In the genomic region with DNA sequence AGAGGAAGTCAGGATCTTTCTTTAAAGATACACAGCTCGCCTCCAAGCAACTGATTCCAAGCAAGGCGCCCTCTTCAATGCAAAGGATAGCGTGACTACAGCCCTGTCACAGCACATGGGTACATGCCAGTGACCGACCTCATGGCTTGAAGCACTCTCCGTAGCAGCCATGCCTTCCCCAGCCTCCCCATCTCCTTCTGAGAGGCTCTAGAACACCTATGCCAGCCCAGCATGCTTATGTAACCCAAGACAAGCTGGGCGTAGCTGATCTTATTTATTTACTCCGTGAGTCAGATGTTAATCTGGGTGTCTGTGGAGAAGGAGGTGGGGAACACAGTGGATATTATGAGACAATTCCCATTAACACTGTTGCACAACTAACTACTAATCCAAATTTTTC, we compare ENCODE assay signal across 11 mouse cellular contexts. TPM values are rescaled to one million over a fixed set of nuclear protein-coding genes. Genes with fewer than 3 reads are reported as not detected.
DNase-seq lines count a peak whose midpoint lies in the region; ATAC-seq and TF ChIP-seq lines count a peak whose summit lies in the region.
"Had no signal": no experiment of that assay in that cellular context is flagged by ENCODE, and none has a peak within 500 bp of the region (broad histone marks: within the 10 kb centered on the region; RNA-seq: fewer than 3 reads in every experiment).

No protein-coding gene starts in this region.

- peaks cover 34% of the 10 kb centered on the region for H3K79me2 ChIP-seq in liver, adult 2 months (ENCODE audit: control insufficient read depth, insufficient read depth, low read length)

- no peak for TF ChIP-seq POLR2A in liver, adult 2 months (IDR thresholded peaks at IDR 0.05; ENCODE audit: extremely low read depth, insufficient read depth, low read length)

- TF ChIP-seq CTCF in liver, adult 2 months (IDR thresholded peaks at IDR 0.05; ENCODE audit: low read depth, low read length), result no peak
- no peak for TF ChIP-seq CTCF in liver, postnatal 0 days (IDR thresholded peaks at IDR 0.05; ENCODE audit: low read depth)

- TF ChIP-seq EP300 in liver, postnatal 0 days (IDR thresholded peaks at IDR 0.05; ENCODE audit: low read depth), result no peak

- H3K27ac ChIP-seq in liver, adult 2 months (replicated peaks; ENCODE audit: insufficient read depth, low read depth, low read length), result peak overlapping the region; percentile 39; the same call in 1 of the 2 replicates
- H3K27ac ChIP-seq in liver, embryonic 11.5 days (ENCODE audit: low read depth, low read length), result no peak overlapping the region
- H3K27ac ChIP-seq in liver, postnatal 0 days (ENCODE audit: low read depth), result peak overlapping the region; percentile 41; the same call in 1 of the 2 replicates
- H3K27ac ChIP-seq: heart, embryonic 13.5 days; neural tube, embryonic 12.5 days had no signal

- ATAC-seq in cerebellum, adult (ENCODE audit: insufficient number of reproducible peaks, low FRiP score, low TSS enrichment), result peak; percentile 13; the same call in 1 of the 2 replicates
- no peak for ATAC-seq in liver, embryonic 11.5 days (replicated peaks; ENCODE audit: low FRiP score)
- ATAC-seq in liver, postnatal 0 days, result no peak

- H3K9me3 ChIP-seq in liver, embryonic 11.5 days (ENCODE audit: control insufficient read depth, low read length), result no peaks in the 10 kb centered on the region
- no peaks in the 10 kb centered on the region for H3K9me3 ChIP-seq in liver, postnatal 0 days (ENCODE audit: low read length)
- H3K9me3 ChIP-seq: heart, embryonic 13.5 days; neural tube, embryonic 12.5 days had no signal

- H3K27me3 ChIP-seq in liver, adult 2 months (ENCODE audit: control insufficient read depth, insufficient read depth, low read length), result no peaks in the 10 kb centered on the region
- no peaks in the 10 kb centered on the region for H3K27me3 ChIP-seq in liver, embryonic 11.5 days (replicated peaks; ENCODE audit: control insufficient read depth, insufficient read depth, low read length)
- no peaks in the 10 kb centered on the region for H3K27me3 ChIP-seq in liver, postnatal 0 days (ENCODE audit: insufficient read depth, low read length)
- H3K27me3 ChIP-seq: heart, embryonic 13.5 days; neural tube, embryonic 12.5 days had no signal

- no peak overlapping the region for H3K4me3 ChIP-seq in liver, adult 2 months (ENCODE audit: insufficient read depth, low read depth, low read length)
- no peak overlapping the region for H3K4me3 ChIP-seq in liver, embryonic 11.5 days (ENCODE audit: low read depth, low read length)
- H3K4me3 ChIP-seq in liver, postnatal 0 days (ENCODE audit: low read depth, low read length), result no peak overlapping the region
- H3K4me3 ChIP-seq: erythroblast, embryonic 14.5 days; heart, embryonic 13.5 days; neural tube, embryonic 12.5 days had no signal

- H3K4me1 ChIP-seq in liver, adult 2 months (ENCODE audit: control insufficient read depth, insufficient read depth, low read length), result peaks cover 24% of the 10 kb centered on the region
- H3K4me1 ChIP-seq in liver, embryonic 11.5 days (replicated peaks; ENCODE audit: control insufficient read depth, insufficient read depth, low read length), result peaks cover 28% of the 10 kb centered on the region
- peaks cover 36% of the 10 kb centered on the region for H3K4me1 ChIP-seq in liver, postnatal 0 days (ENCODE audit: insufficient read depth)

- no peak overlapping the region for H3K4me2 ChIP-seq in liver, embryonic 11.5 days
- H3K4me2 ChIP-seq in liver, postnatal 0 days (ENCODE audit: low read depth, low read length), result no peak overlapping the region
- H3K4me2 ChIP-seq: heart, embryonic 13.5 days; neural tube, embryonic 12.5 days had no signal

- H3K36me3 ChIP-seq in liver, adult 2 months (ENCODE audit: control insufficient read depth, insufficient read depth, low read length), result no peaks in the 10 kb centered on the region
- H3K36me3 ChIP-seq in liver, embryonic 11.5 days (ENCODE audit: control insufficient read depth, insufficient read depth, low read length), result no peaks in the 10 kb centered on the region
- H3K36me3 ChIP-seq in liver, postnatal 0 days (replicated peaks; ENCODE audit: insufficient read depth, low read length), result no peaks in the 10 kb centered on the region
- H3K36me3 ChIP-seq: heart, embryonic 13.5 days; neural tube, embryonic 12.5 days had no signal

- no peak overlapping the region for H3K9ac ChIP-seq in liver, adult 2 months (ENCODE audit: low read depth, low read length)
- H3K9ac ChIP-seq in liver, embryonic 11.5 days (ENCODE audit: low read depth, low read length), result no peak overlapping the region
- H3K9ac ChIP-seq in liver, postnatal 0 days (replicated peaks), result no peak overlapping the region
- H3K9ac ChIP-seq: heart, embryonic 13.5 days; neural tube, embryonic 12.5 days had no signal

- 60% methylated on average over 7 of the region's 7 CpGs for WGBS in liver, adult 2 months
- 64% methylated on average over 7 of the region's 7 CpGs for WGBS in liver, embryonic 11.5 days
- WGBS in liver, postnatal 0 days (ENCODE audit: insufficient replicate concordance), result 58% methylated on average over 7 of the region's 7 CpGs

- no peak for DNase-seq in cerebellum, postnatal 4 days (ENCODE audit: low spot score in 2 of 2)
- DNase-seq in liver, adult 2 months (ENCODE audit: extremely low read depth, low read depth, low spot score), result no peak
- no peak for DNase-seq in liver, embryonic 11.5 days (ENCODE audit: low spot score)
- DNase-seq in brain, adult 2 months (ENCODE audit: low read depth, low spot score), result peak; percentile 84
- no peak for DNase-seq in liver, postnatal 0 days
- DNase-seq in spleen, adult 18-20 months, result no peak
- no peak for DNase-seq in adrenal gland, postnatal 4 days (ENCODE audit: low spot score in 2 of 2)

RNA-seq across cellular contexts. Expression of a gene that starts 13.8 kb away (rescaled TPM):
- 17.0 and 28.1 TPM in 2 replicates for total RNA-seq in liver, adult 2 months (2014; rRNA removed)
- polyA plus RNA-seq in liver, adult 2 months (2012; rRNA removed), result 12.3 and 14.4 TPM in 2 replicates
- polyA plus RNA-seq in liver, embryonic 11.5 days (2014; fragmentation: Nextera tagmentation; extraction: Ambion mirVana), result 10.4 and 12.7 TPM in 2 replicates
- 4.4 and 5.0 TPM in 2 replicates for polyA plus RNA-seq in liver, postnatal 0 days (2015; fragmentation: Nextera tagmentation; extraction: Ambion mirVana)
- total RNA-seq in adrenal gland, postnatal 4 days (2021), result 10 to 100 TPM; 52.6 to 58.6 TPM
